Mouse (Mus musculus) cortical plate, adult 2 months (tissue): Measurements from ENCODE around the gene Pdpn. TPM values are rescaled to one million over a fixed set of nuclear protein-coding genes. Genes with fewer than 3 reads are reported as not detected.

ENCODE experiments used
- H3K27ac ChIP-seq: fragments of 200-500 bp; 2 replicates; pipeline ENCODE4 v1.5.1; 2012; ENCODE audit warnings: low read length, control low read depth, inconsistent platforms; ENCODE audit not compliant: insufficient read depth
- H3K4me1 ChIP-seq: fragments of 200-500 bp; 2 replicates; pipeline ENCODE4 v1.6.1; 2011; ENCODE audit warnings: low read length; ENCODE audit not compliant: control insufficient read depth, insufficient read depth
- H3K4me3 ChIP-seq: fragments of 200-500 bp; 2 replicates; pipeline ENCODE4 v1.5.1; 2011; ENCODE audit warnings: mild to moderate bottlenecking, low read length, control low read depth; ENCODE audit not compliant: insufficient read depth
- CTCF ChIP-seq: fragments of 200-500 bp; IDR thresholded peaks from 2 replicates; pipeline ENCODE4 v1.5.1; 2011; ENCODE audit warnings: mild to moderate bottlenecking, control low read depth, low read length; ENCODE audit not compliant: insufficient read depth; ENCODE audit errors: extremely low read depth
- POLR2A ChIP-seq: fragments of 200-500 bp; IDR thresholded peaks from 2 replicates; pipeline ENCODE4 v1.6.1; 2011; ENCODE audit warnings: mild to moderate bottlenecking, low read length, control low read depth; ENCODE audit not compliant: insufficient read depth; ENCODE audit errors: extremely low read depth
- polyA plus RNA-seq: library from polyadenylated mRNA; depleted of rRNA; stranded (reverse); fragments of >200 nt; gene quantifications from 2 replicates; pipeline ENCODE4 v1.2.3, GENCODE M21; 2012

Pdpn gene
- polyA plus RNA-seq, 1 experiment, result 11.9 TPM

DNA sequence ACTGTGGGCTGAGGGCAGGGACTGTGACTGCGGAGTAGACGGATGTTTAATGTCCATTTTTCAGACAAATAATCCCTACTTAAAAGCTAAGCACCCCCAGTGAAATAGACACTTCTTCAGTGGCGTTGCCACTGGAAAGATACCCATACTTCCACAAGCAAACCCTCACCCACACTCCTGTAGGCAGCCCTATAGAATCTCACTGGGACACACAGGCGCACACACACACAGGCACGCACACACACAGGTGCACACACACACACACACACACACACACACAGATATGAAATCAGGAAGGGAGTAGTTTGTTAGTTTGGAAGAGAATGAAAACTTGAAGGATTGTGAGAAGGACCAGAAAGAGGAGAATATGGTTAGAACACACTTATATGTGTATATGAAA lies 20.3 kb downstream of the Pdpn start:
- TF ChIP-seq CTCF, result no peak
- TF ChIP-seq POLR2A, result no peak
- Histone ChIP-seq H3K27ac (no peak overlapping the region), H3K4me1 (peaks cover 1% of the 10 kb centered on the region), H3K4me3 (no peak overlapping the region)

DNA sequence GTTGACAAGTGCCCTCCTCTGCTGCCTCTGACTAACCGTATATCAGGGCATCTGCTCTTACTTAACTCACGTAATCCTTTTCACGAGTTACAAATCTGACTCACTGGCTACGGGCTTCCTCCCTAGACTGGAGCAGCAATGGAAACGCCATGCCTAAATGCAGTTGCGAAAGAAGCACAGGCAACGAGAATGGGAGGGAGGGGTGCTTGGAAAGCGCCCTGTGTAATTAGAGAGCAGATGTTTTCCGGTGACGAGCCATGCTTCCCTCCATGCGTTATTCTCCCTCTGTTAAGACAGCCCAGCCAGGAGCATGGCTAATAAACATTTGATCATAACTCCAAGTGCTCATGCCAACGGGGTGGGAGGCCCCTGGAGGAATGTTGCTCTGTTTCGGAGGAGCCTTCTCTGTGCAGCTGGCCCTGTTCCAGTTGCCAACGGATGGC lies 20.9 kb downstream of the Pdpn start:
- H3K4me3 ChIP-seq, result no peak overlapping the region
- H3K27ac ChIP-seq, result no peak overlapping the region
- H3K4me1 ChIP-seq, result peaks cover 1% of the 10 kb centered on the region
- TF ChIP-seq POLR2A, result no peak
- no peak for TF ChIP-seq CTCF

DNA sequence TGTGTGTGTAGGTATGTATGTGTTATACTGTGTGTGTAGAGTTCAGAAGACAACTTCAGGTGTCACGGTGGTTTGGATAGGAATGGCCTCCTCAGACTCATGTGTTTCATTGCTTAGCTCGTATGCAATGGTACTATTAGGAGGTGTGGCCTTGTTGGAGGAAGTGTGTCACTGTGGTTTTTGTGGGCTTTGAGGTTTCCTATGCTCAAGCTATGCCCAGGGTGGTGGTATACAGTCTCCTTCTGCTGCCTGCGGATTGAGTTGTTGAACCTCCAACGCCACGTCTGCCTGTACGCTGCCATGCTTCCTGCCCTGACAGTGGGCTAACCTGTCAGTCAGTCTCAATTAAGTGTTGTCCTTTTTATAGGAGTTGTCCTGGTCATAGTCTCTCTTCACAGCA lies 22.0 kb downstream of the Pdpn start:
- peaks cover 1% of the 10 kb centered on the region for H3K4me1 ChIP-seq
- TF ChIP-seq CTCF, result no peak
- TF ChIP-seq POLR2A, result no peak
- H3K4me3 ChIP-seq, result no peak overlapping the region
- H3K27ac ChIP-seq, result no peak overlapping the region

- Histone ChIP-seq H3K4me3 (no peak overlapping the region), H3K4me1 (no peaks in the 10 kb centered on the region; the same call in 1 of the 2 replicates), H3K27ac (no peak overlapping the region)
- TF ChIP-seq POLR2A (no peak), CTCF (no peak)
Measured at GRCm38 (mm10) chr4:143271571-143271970, 27.8 kb downstream of the Pdpn start.

DNA sequence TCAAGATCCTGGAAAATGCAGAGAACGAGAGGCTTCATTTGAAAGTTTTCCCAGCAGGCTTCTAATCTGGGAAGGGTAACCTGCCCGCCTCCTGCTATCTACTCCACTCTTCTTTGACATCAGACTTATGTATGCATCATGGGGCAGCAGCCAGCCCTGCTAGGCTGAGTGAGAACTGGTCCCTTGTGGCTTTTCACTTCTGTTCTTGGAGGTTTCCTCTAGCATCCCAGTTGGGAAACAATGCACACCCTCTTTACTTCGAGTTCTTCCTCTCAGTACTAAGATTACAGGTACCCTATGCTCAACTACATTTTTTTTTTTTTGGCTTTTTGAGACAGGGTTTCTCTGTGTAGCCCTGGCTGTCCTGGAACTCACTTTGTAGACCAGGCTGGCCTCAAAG lies 28.5 kb downstream of the Pdpn start:
- no peak overlapping the region for H3K27ac ChIP-seq
- H3K4me1 ChIP-seq, result no peaks in the 10 kb centered on the region; the same call in 1 of the 2 replicates
- no peak for TF ChIP-seq CTCF
- no peak for TF ChIP-seq POLR2A
- H3K4me3 ChIP-seq, result no peak overlapping the region

- TF ChIP-seq POLR2A (no peak), CTCF (no peak)
- Histone ChIP-seq H3K4me3 (no peak overlapping the region), H3K4me1 (no peaks in the 10 kb centered on the region), H3K27ac (no peak overlapping the region)
Measured at GRCm38 (mm10) chr4:143262696-143263095, 36.7 kb downstream of the Pdpn start.

DNA sequence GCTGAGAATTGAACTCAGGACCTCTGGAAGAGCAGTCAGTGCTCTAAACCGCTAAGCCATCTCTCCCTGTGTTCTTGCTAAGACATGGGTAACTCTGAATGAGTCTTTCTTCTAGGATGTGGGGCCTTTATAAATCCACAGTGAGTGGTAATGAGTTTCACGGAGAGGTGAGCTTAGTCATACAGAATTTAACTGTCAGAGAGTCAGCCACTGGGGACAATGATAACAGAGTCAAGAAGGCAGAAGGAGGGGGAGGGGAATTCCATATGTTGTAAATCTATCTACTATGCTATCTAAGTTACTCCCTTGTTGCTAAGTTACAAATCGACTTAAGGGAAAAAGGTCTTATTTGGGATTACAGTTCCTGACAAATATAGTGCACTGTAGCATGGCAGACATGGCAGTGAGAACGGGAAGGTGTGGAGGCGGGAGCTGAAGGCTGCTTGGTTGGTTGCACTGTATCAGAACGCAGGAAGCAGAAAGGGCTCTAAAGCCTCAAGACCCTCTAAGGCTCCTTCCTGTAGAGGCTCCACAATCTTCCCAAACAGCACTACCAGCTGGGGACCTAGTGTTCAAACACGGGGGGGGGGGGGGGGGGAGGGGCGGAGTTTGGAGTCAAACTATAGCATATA lies 39.5 kb downstream of the Pdpn start:
- no peak for TF ChIP-seq POLR2A
- no peak for TF ChIP-seq CTCF
- H3K4me1 ChIP-seq, result no peaks in the 10 kb centered on the region

DNA sequence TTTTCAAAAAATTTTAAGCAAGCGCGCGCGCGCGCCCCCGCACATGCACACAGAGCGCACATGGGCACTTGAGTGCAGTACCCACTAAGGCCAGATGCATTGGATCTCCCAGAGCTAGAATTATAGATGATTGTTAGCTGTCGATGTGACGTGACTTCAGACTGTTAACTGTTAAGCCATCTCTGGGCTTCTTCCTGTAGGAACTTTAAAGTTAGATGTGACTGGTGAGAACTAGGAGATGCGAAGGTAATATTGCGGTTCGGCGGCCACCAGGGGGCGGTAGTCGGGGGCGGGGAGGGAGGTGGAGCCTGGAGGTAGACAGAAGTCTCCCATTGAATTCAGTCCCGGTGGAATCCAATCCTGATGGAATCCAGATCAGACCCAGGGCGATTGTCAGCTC lies 40.8 kb downstream of the Pdpn start:
- TF ChIP-seq CTCF (peak; percentile 24; the same call in 1 of the 2 replicates), POLR2A (no peak)
- Histone ChIP-seq H3K4me3 (no peak overlapping the region), H3K4me1 (no peaks in the 10 kb centered on the region), H3K27ac (no peak overlapping the region)

More for the DNA sequence above, 39.5 kb downstream of the Pdpn start:
- H3K27ac ChIP-seq, result no peak overlapping the region
- H3K4me3 ChIP-seq, result no peak overlapping the region

DNA sequence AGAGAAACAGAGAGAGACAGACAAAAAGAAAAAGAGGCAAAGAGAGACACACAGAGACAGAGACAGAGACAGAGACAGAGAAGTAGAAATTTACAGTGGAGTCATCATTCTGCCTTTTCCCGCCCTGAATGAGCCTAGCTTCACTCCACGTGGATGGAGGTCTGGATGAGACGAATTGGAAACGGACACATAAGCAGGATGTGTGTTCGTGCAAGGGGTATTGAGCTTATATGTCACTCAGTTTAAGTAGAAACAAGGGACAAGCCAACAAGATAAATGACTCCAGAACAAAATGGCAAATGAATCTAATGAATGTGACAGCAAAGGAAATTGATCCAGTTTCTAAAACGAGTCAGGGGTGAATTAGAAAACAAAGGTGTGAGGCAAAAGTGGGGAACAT lies 41.4 kb downstream of the Pdpn start:
- H3K4me3 ChIP-seq, result no peak overlapping the region
- TF ChIP-seq POLR2A, result no peak
- TF ChIP-seq CTCF, result no peak
- no peak overlapping the region for H3K27ac ChIP-seq
- H3K4me1 ChIP-seq, result no peaks in the 10 kb centered on the region

DNA sequence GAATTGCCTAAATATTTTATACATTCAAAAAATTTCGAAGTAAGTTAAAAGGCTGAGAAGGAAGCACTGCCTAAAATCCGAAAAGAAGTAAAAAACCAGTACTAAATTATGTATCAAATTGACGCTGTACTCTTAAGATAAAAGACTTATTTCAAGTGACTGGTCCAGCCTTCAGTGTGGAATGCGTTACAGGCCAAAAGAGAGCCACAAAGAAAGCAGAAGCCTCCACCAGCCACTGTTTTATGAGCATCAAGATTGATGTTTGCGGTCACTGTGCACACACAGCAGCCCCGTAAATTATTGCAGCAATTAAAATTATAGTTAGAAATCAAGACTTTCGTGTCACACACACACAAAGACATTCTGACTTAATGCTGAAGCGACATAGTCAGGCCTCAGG lies 43.8 kb downstream of the Pdpn start:
- no peak overlapping the region for H3K27ac ChIP-seq
- TF ChIP-seq POLR2A (no peak), CTCF (no peak)
- no peaks in the 10 kb centered on the region for H3K4me1 ChIP-seq
- no peak overlapping the region for H3K4me3 ChIP-seq
